Mouse (Mus musculus) ES-Bruce4 (cell line): Measurements from ENCODE around the gene Tatdn2. TPM values are rescaled to one million over a fixed set of nuclear protein-coding genes. Genes with fewer than 3 reads are reported as not detected.
A peak's percentile ranks its signal among the peaks of the same experiment; 100 is the strongest.

ENCODE experiments used
- H3K27ac ChIP-seq: 2 replicates; pipeline ENCODE4 v1.5.1; 2012; ENCODE audit warnings: low read length, inconsistent platforms; ENCODE audit not compliant: insufficient read depth
- H3K27me3 ChIP-seq: 2 replicates; pipeline ENCODE4 v1.6.1; 2012; ENCODE audit warnings: mild to moderate bottlenecking, low read length, inconsistent platforms; ENCODE audit not compliant: control insufficient read depth, poor library complexity, insufficient read depth, severe bottlenecking
- H3K36me3 ChIP-seq: 2 replicates; pipeline ENCODE4 v1.6.1; 2012; ENCODE audit warnings: inconsistent platforms, mild to moderate bottlenecking, low read length, moderate library complexity; ENCODE audit not compliant: control insufficient read depth, poor library complexity, insufficient read depth, severe bottlenecking
- H3K4me1 ChIP-seq: one replicate; pipeline ENCODE4 v1.8.1; 2011; ENCODE audit warnings: low read length; ENCODE audit not compliant: control insufficient read depth, insufficient read depth
- H3K4me3 ChIP-seq: 2 replicates; pipeline ENCODE4 v1.5.1; 2011; ENCODE audit warnings: low read depth, mild to moderate bottlenecking, low read length
- H3K9ac ChIP-seq: 2 replicates; pipeline ENCODE4 v1.6.1; 2012; ENCODE audit warnings: low read depth, mild to moderate bottlenecking, inconsistent platforms; ENCODE audit not compliant: poor library complexity, severe bottlenecking
- H3K9me3 ChIP-seq: replicated peaks from 2 replicates; pipeline ENCODE4 v1.6.1; 2012; ENCODE audit warnings: mild to moderate bottlenecking, low read length, inconsistent platforms; ENCODE audit not compliant: control insufficient read depth, poor library complexity, insufficient read depth, severe bottlenecking
- CTCF ChIP-seq: IDR thresholded peaks from one replicate; pipeline ENCODE4 v1.8.1; 2011; ENCODE audit warnings: low read depth, low read length
- EP300 ChIP-seq: IDR thresholded peaks from 2 replicates; pipeline ENCODE4 v1.6.1; 2011; ENCODE audit warnings: low read depth, low read length; ENCODE audit not compliant: insufficient read depth
- POLR2A ChIP-seq: IDR thresholded peaks from one replicate; pipeline ENCODE4 v1.8.1; 2011; ENCODE audit warnings: low read length; ENCODE audit not compliant: insufficient read depth
- polyA plus RNA-seq: library from polyadenylated mRNA; stranded (reverse); fragments of >200 nt; gene quantifications from 2 replicates; pipeline ENCODE4 v1.2.4, GENCODE M21; 2011; ENCODE audit warnings: low read depth; ENCODE audit not compliant: missing spikeins, insufficient read depth, insufficient read length

Tatdn2 gene
- polyA plus RNA-seq, 1 experiment = 42.2 TPM

- H3K9me3 ChIP-seq = no peaks in the 10 kb centered on the region
- no peak overlapping the region for H3K4me3 ChIP-seq
- H3K27ac ChIP-seq = no peak overlapping the region
- TF ChIP-seq POLR2A (no peak), EP300 (no peak), CTCF (no peak)
- H3K4me1 ChIP-seq = no peaks in the 10 kb centered on the region
- H3K9ac ChIP-seq = no peak overlapping the region
- no peaks in the 10 kb centered on the region for H3K36me3 ChIP-seq
- H3K27me3 ChIP-seq = no peaks in the 10 kb centered on the region
These were observed 48.3 kb downstream of the Tatdn2 start for GRCm38 (mm10) chr6:113745117-113745516.

GRCm38 (mm10) chr6:113747284-113747683, 50.4 kb downstream of the Tatdn2 start:
- Histone ChIP-seq H3K27me3 (no peaks in the 10 kb centered on the region), H3K9me3 (no peaks in the 10 kb centered on the region), H3K4me1 (no peaks in the 10 kb centered on the region), H3K4me3 (no peak overlapping the region), H3K9ac (no peak overlapping the region), H3K27ac (no peak overlapping the region), H3K36me3 (no peaks in the 10 kb centered on the region)
- TF ChIP-seq EP300 (no peak), POLR2A (no peak), CTCF (no peak)

- H3K9ac ChIP-seq = peak overlapping the region; percentile 52; the same call in 1 of the 2 replicates
- H3K27ac ChIP-seq = no peak overlapping the region
- H3K4me3 ChIP-seq = peak overlapping the region; percentile 45
- no peaks in the 10 kb centered on the region for H3K36me3 ChIP-seq
- H3K27me3 ChIP-seq = no peaks in the 10 kb centered on the region
- H3K4me1 ChIP-seq = no peaks in the 10 kb centered on the region
- no peaks in the 10 kb centered on the region for H3K9me3 ChIP-seq
- TF ChIP-seq CTCF (no peak), POLR2A (no peak), EP300 (no peak)
These were observed 51.5 kb downstream of the Tatdn2 start for GRCm38 (mm10) chr6:113748351-113748750.

- TF ChIP-seq POLR2A (no peak), EP300 (no peak), CTCF (no peak)
- Histone ChIP-seq H3K36me3 (no peaks in the 10 kb centered on the region), H3K9ac (no peak overlapping the region), H3K27me3 (no peaks in the 10 kb centered on the region), H3K4me3 (no peak overlapping the region), H3K9me3 (no peaks in the 10 kb centered on the region), H3K27ac (no peak overlapping the region), H3K4me1 (no peaks in the 10 kb centered on the region)
These were observed 52.4 kb downstream of the Tatdn2 start for GRCm38 (mm10) chr6:113749119-113749685.

Other genes starting within 250 kb of the Tatdn2 start
- 3.1 and 4.9 TPM in 2 replicates for gene Il17re, start 238.6 kb upstream of the Tatdn2 start, polyA plus RNA-seq
- 3.3 TPM in 2 replicates for gene Il17rc, start 225.6 kb upstream of the Tatdn2 start, polyA plus RNA-seq
- 23.2 and 30.7 TPM in 2 replicates for gene Creld1, start 213.8 kb upstream of the Tatdn2 start, polyA plus RNA-seq
- gene Prrt3, start 195.1 kb upstream of the Tatdn2 start, polyA plus RNA-seq = 0.51 TPM in 1 of 2 replicates, not detected in the other
- 28.4 and 33.5 TPM in 2 replicates for gene Emc3, start 165.4 kb upstream of the Tatdn2 start, polyA plus RNA-seq
- 76.2 and 85.4 TPM in 2 replicates for gene Fancd2, start 165.4 kb upstream of the Tatdn2 start, polyA plus RNA-seq
- not detected in 2 replicates for gene Fancd2os, start 96.3 kb upstream of the Tatdn2 start, polyA plus RNA-seq
- 96.3 and 105 TPM in 2 replicates for gene Brk1, start 92.3 kb upstream of the Tatdn2 start, polyA plus RNA-seq
- 12.9 and 22.0 TPM in 2 replicates for gene Vhl, start 73.1 kb upstream of the Tatdn2 start, polyA plus RNA-seq
- 6.6 and 10.1 TPM in 2 replicates for gene Irak2, start 58.6 kb upstream of the Tatdn2 start, polyA plus RNA-seq
- 2.0 TPM in 1 of 2 replicates, not detected in the other for gene Ghrl, start 22.8 kb downstream of the Tatdn2 start, polyA plus RNA-seq
- 97.2 and 104 TPM in 2 replicates for gene Sec13, start 43.7 kb downstream of the Tatdn2 start, polyA plus RNA-seq